ENCODE assay signal across 8 mouse cellular contexts in genomic region chr16:90197337-90197973, GRCm38 (mm10). TPM values are rescaled to one million over a fixed set of nuclear protein-coding genes. Genes with fewer than 3 reads are reported as not detected.
A peak's percentile ranks its signal among the peaks of the same experiment; 100 is the strongest.
DNase-seq lines count a peak whose midpoint lies in the region; ATAC-seq and TF ChIP-seq lines count a peak whose summit lies in the region.

No protein-coding gene starts in this region.

- H3K4me1 ChIP-seq in intestine, postnatal 0 days (replicated peaks; ENCODE audit: control insufficient read depth, insufficient read depth, low read length): 0 out of 2 replicates have a peak, but pooled peaks cover 3% of the 10 kb centered on the region
- H3K4me1 ChIP-seq in midbrain, postnatal 0 days (ENCODE audit: insufficient read depth, low read length): no peaks in the 10 kb centered on the region; the same call in 1 of the 2 replicates

- no peaks in the 10 kb centered on the region for H3K27me3 ChIP-seq in intestine, postnatal 0 days (replicated peaks; ENCODE audit: control insufficient read depth, insufficient read depth, low read length)
- no peaks in the 10 kb centered on the region for H3K27me3 ChIP-seq in midbrain, postnatal 0 days (ENCODE audit: insufficient read depth, low read length)

- WGBS in intestine, postnatal 0 days: 1% methylated on average over 22 of the region's 22 CpGs
- 4% methylated on average over 22 of the region's 22 CpGs for WGBS in midbrain, postnatal 0 days

- no peaks in the 10 kb centered on the region for H3K36me3 ChIP-seq in intestine, postnatal 0 days (ENCODE audit: control insufficient read depth, insufficient read depth)
- no peaks in the 10 kb centered on the region for H3K36me3 ChIP-seq in midbrain, postnatal 0 days (ENCODE audit: insufficient read depth, low read length)

- H3K4me2 ChIP-seq in intestine, postnatal 0 days (replicated peaks; ENCODE audit: low read depth): peak overlapping the region; percentile 57
- H3K4me2 ChIP-seq in midbrain, postnatal 0 days (ENCODE audit: low read depth, low read length, poor library complexity, severe bottlenecking): peak overlapping the region; percentile 50

- peak; percentile 85 for TF ChIP-seq CTCF in intestine, postnatal 0 days (IDR thresholded peaks at IDR 0.05; ENCODE audit: low read depth)
- TF ChIP-seq CTCF in midbrain, postnatal 0 days (IDR thresholded peaks at IDR 0.05): peak; percentile 79

- DNase-seq in A20 (ENCODE audit: low read depth, low spot score): peak; percentile 84
- DNase-seq in adrenal gland, postnatal 10 days: peak; percentile 88
- peak; percentile 87 for DNase-seq in embryo, embryonic 9.5 days (ENCODE audit: extremely low spot score)
- DNase-seq in heart, adult 11 months: peak; percentile 98
- peak; percentile 95 for DNase-seq in liver
- DNase-seq in midbrain, postnatal 0 days (ENCODE audit: low spot score): peak; percentile 84
- peak; percentile 54 to 70 for DNase-seq in spleen, postnatal 14 days (ENCODE audit: low spot score in 2 of 2)

- ATAC-seq in intestine, postnatal 0 days: peak; percentile 94
- peak; percentile 93 for ATAC-seq in midbrain, postnatal 0 days (ENCODE audit: low FRiP score)

- H3K9ac ChIP-seq in intestine, postnatal 0 days (ENCODE audit: low read depth, low read length): peak overlapping the region; percentile 37; the same call in 1 of the 2 replicates
- peak overlapping the region; percentile 42; the same call in 1 of the 2 replicates for H3K9ac ChIP-seq in midbrain, postnatal 0 days (replicated peaks; ENCODE audit: low read length, poor library complexity, severe bottlenecking)

- peak overlapping the region; percentile 29 for H3K4me3 ChIP-seq in intestine, postnatal 0 days (ENCODE audit: low read depth, low read length)
- peak overlapping the region; percentile 25 for H3K4me3 ChIP-seq in midbrain, postnatal 0 days (ENCODE audit: low read depth, low read length)

- H3K27ac ChIP-seq in intestine, postnatal 0 days (ENCODE audit: low read depth, low read length): peak overlapping the region; percentile 90
- H3K27ac ChIP-seq in midbrain, postnatal 0 days (ENCODE audit: low read depth, low read length): no peak overlapping the region

- H3K9me3 ChIP-seq in intestine, postnatal 0 days (ENCODE audit: control insufficient read depth): no peaks in the 10 kb centered on the region
- no peaks in the 10 kb centered on the region for H3K9me3 ChIP-seq in midbrain, postnatal 0 days (ENCODE audit: low read length)

RNA-seq across cellular contexts. Expression of gene Sod1, which starts 23.1 kb away (rescaled TPM):
- total RNA-seq in adrenal gland, postnatal 10 days (2021): 1,000 to 10,000 TPM; 1,099 to 1,142 TPM
- polyA plus RNA-seq in intestine, postnatal 0 days (2015; fragmentation: Nextera tagmentation; extraction: Ambion mirVana): 1,874 and 1,904 TPM in 2 replicates
- total RNA-seq in midbrain, postnatal 0 days (2014; rRNA removed): 175 and 183 TPM in 2 replicates
- 1,236 and 1,259 TPM in 2 replicates for polyA plus RNA-seq in midbrain, postnatal 0 days (2015; fragmentation: Nextera tagmentation; extraction: Ambion mirVana)

RNA-seq across cellular contexts. Expression of gene Tiam1, which starts 53.9 kb away (rescaled TPM):
- 10 to 100 TPM; 47.3 to 50.3 TPM for total RNA-seq in adrenal gland, postnatal 10 days (2021)
- 3.0 and 3.3 TPM in 2 replicates for polyA plus RNA-seq in intestine, postnatal 0 days (2015; fragmentation: Nextera tagmentation; extraction: Ambion mirVana)
- 26.3 and 26.9 TPM in 2 replicates for total RNA-seq in midbrain, postnatal 0 days (2014; rRNA removed)
- polyA plus RNA-seq in midbrain, postnatal 0 days (2015; fragmentation: Nextera tagmentation; extraction: Ambion mirVana): 15.5 and 17.6 TPM in 2 replicates
